Mouse (Mus musculus) hematopoietic multipotent progenitor cell, adult 10-12 weeks (in vitro differentiated cells): ENCODE data around the gene Rnf152. TPM values are rescaled to one million over a fixed set of nuclear protein-coding genes. Genes with fewer than 3 reads are reported as not detected.

ENCODE experiments used
- polyA plus RNA-seq: library from polyadenylated mRNA; stranded (reverse); fragments of >175 nt; gene quantifications from 2 replicates; pipeline ENCODE4 v1.2.3, GENCODE M21; 2012; ENCODE audit warnings: low replicate concordance

Rnf152 gene
- polyA plus RNA-seq: not detected in 2 replicates

GRCm38 (mm10) chr1:105356291-105357011, at the start of gene Rnf152:
Gene Rnf152 (minus strand): TSS chr1:105356710.

